Mouse (Mus musculus) kidney, postnatal 0 days (tissue): ENCODE data around the gene Npm3. TPM values are rescaled to one million over a fixed set of nuclear protein-coding genes. Genes with fewer than 3 reads are reported as not detected.

Experiments
- ATAC-seq: fragments of 200-750 bp; cut with Nextera tagmentation; replicated peaks from 2 replicates; pipeline ENCODE4 v1.8.0; 2017; ENCODE audit warnings: low read depth, moderate number of reproducible peaks, moderate TSS enrichment, moderate library complexity; ENCODE audit not compliant: low FRiP score
- DNase-seq: peaks from one replicate; pipeline ENCODE4 v3.0.0-alpha.2; 2016; ENCODE audit warnings: low spot score
- H3K27ac ChIP-seq: fragments of 300-500 bp; sonication (generic); 2 replicates; pipeline ENCODE4 v1.5.1; 2014; ENCODE audit warnings: mild to moderate bottlenecking
- H3K27me3 ChIP-seq: fragments of 300-500 bp; sonication (generic); 2 replicates; pipeline ENCODE4 v1.6.1; 2014; ENCODE audit warnings: low read length, mixed read lengths; ENCODE audit not compliant: insufficient read depth
- H3K36me3 ChIP-seq: fragments of 300-500 bp; sonication (generic); 2 replicates; pipeline ENCODE4 v1.6.1; 2014; ENCODE audit warnings: low read length, mixed read lengths; ENCODE audit not compliant: insufficient read depth
- H3K4me1 ChIP-seq: fragments of 300-500 bp; sonication (generic); replicated peaks from 2 replicates; pipeline ENCODE4 v1.6.1; 2014; ENCODE audit warnings: antibody characterized with exemption, low read length, mixed read lengths; ENCODE audit not compliant: insufficient read depth
- H3K4me2 ChIP-seq: fragments of 300-500 bp; sonication (generic); 2 replicates; pipeline ENCODE4 v1.6.1; 2014; ENCODE audit warnings: mild to moderate bottlenecking, low read length, moderate library complexity, mixed read lengths
- H3K4me3 ChIP-seq: fragments of 300-500 bp; sonication (generic); replicated peaks from 2 replicates; pipeline ENCODE4 v1.5.1; 2014; ENCODE audit warnings: low read depth, low read length
- H3K9ac ChIP-seq: fragments of 300-500 bp; sonication (generic); 2 replicates; pipeline ENCODE4 v1.6.1; 2014; ENCODE audit warnings: low read depth, low read length
- H3K9me3 ChIP-seq: fragments of 300-500 bp; sonication (generic); replicated peaks from 2 replicates; pipeline ENCODE4 v1.6.1; 2016; ENCODE audit warnings: low read length, inconsistent platforms, mixed read lengths
- CTCF ChIP-seq: IDR thresholded peaks from 2 replicates; pipeline ENCODE4 v1.5.1; 2016; ENCODE audit warnings: antibody characterized with exemption, low read depth, mild to moderate bottlenecking, moderate library complexity
- WGBS: fragments of 180-500 bp; shearing (Covaris S2); extraction: QIAGEN DNeasy Blood & Tissue Kit; methylation state at CpG from one replicate; pipeline ENCODE4 v1.1.7; 2014; 5-methylcytosine and 5-hydroxymethylcytosine counted together
- polyA plus RNA-seq: library from polyadenylated mRNA; unstranded; fragments of >200 nt; fragmentation: Nextera tagmentation; extraction: Ambion mirVana; gene quantifications from 2 replicates; pipeline ENCODE4 v1.2.1, GENCODE M21; 2015

The Npm3 gene
- polyA plus RNA-seq, 1 experiment from 2014 or later: 18.0 TPM

DNA sequence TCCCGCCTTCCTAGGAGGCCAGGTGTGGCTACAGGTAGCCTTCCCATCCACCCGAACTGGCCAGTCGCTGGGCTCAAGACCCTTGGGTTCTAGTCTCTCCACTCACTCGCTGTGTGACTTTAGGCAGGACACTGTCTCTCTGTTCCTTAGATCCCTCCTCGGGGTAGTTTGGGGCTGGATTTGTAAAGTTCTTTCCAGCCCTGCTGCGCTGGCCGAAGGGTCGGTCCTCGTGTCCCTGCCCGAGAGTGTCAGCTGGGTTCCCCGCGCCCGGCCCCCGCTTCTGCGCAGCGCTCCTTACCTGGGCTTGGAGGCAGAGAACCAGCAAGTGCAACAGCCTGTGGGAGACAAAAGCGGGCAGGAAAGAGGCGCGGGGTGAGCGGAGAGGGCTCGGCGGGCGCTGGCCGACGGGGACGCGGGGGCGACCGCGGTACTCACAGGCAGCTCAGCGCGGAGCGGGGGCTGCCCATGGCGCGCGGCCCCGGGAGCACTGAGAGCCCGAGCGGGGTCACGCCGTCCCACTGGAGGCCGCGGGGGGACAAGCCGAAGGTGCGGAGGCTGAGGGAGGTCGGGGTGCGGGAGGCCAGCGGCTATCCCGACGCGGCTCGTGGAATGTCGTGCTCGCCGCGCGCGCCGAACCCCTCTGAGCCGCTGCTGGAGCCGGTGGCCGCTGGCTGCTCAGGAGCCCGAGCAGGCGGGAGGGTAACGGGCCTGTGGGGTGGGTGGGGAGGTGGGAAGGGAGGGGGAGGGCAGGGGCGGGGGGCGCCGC, 7.0 kb downstream of the Npm3 start, which contains the start of gene Fgf8:
Gene Fgf8 (minus strand): TSS at position 698 of the 766 bp plus-strand sequence.
- under 1% methylated on average over 64 of the region's 68 CpGs for WGBS
- Histone ChIP-seq H3K27ac (no peak within 1 kb of the TSS), H3K4me2 (peak within 1 kb of the TSS; percentile 71), H3K27me3 (peaks cover 55% of the 10 kb centered on the region), H3K4me3 (peak within 1 kb of the TSS; percentile 36), H3K4me1 (peaks cover 20% of the 10 kb centered on the region; the same call in 1 of the 2 replicates), H3K36me3 (no peaks in the 10 kb centered on the region), H3K9me3 (no peaks in the 10 kb centered on the region), H3K9ac (peak within 1 kb of the TSS; percentile 28)
- no peak for DNase-seq
- no peak for ATAC-seq
- TF ChIP-seq CTCF: no peak

DNA sequence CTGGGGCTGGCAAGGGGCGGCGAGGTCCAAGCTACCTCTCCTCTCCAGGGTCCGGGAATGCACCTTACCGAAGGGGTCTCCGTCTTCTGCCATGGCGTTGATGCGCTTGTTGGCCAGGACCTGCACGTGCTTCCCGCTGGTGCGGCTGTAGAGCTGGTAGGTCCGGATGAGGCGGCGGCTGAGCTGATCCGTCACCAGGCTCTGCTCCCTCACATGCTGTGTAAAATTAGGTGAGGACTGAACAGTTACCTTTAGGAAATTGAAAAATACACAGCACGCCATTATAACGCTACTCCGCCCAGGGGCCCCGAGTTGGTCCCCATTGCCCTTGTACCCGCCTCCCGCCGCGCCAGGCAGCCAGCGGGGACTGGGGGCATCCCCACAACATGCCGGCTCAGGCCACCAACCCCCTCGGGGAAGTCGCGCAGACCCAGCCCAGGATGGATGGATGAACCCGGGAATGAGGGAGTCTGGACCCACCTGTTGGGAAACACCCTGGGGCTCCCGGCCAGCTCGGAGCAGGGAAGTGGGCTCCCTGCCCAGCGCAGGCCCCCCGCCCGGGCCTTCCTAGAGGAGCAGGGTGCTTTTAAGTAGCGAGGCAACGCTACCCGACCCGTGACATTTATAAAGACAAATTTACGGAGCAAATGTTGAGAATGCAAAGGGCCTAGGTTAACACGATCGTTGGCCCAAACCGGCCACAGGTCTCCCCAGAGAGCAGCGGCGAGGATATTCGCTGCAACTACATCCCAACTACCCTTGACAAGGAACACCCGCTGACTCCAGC, 7.8 kb downstream of the Npm3 start:
- no peak for DNase-seq
- Histone ChIP-seq H3K27me3 (peaks cover 59% of the 10 kb centered on the region), H3K4me2 (peak overlapping the region; percentile 71), H3K27ac (no peak overlapping the region), H3K4me1 (peaks cover 28% of the 10 kb centered on the region), H3K36me3 (no peaks in the 10 kb centered on the region), H3K4me3 (peak overlapping the region; percentile 36), H3K9ac (peak overlapping the region; percentile 18; the same call in 1 of the 2 replicates), H3K9me3 (no peaks in the 10 kb centered on the region)
- ATAC-seq: no peak
- no peak for TF ChIP-seq CTCF
- WGBS: 5% methylated on average over 45 of the region's 45 CpGs

DNA sequence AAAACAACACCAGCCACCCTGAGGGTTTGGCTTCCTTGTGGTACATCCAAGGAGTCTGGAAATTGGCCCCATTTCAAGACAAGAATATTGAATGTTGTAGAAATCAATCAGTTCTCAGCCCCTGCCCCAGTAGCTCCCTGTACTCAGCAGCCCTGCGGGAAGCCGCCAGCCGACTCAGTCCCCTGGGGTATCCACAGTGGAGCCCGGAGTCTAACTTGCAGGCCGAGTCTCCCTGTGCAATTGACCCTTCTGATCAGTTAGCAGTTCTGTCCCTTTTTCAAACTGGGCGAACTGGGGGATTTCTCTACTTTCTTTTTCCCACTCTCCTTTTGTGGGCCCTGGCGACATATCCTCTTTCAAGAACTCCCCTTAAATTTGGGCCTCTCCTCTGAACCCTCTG, 8.6 kb downstream of the Npm3 start:
- peaks cover 57% of the 10 kb centered on the region for H3K27me3 ChIP-seq
- H3K4me3 ChIP-seq: no peak overlapping the region
- 28% methylated on average over 7 of the region's 7 CpGs for WGBS
- H3K9ac ChIP-seq: no peak overlapping the region
- no peak overlapping the region for H3K27ac ChIP-seq
- 0 out of 2 replicates have a peak overlapping the region, but pooled peaks have one; percentile 71 for H3K4me2 ChIP-seq
- H3K36me3 ChIP-seq: no peaks in the 10 kb centered on the region
- peaks cover 24% of the 10 kb centered on the region for H3K4me1 ChIP-seq
- TF ChIP-seq CTCF: no peak
- no peaks in the 10 kb centered on the region for H3K9me3 ChIP-seq
- ATAC-seq (no peak), DNase-seq (no peak)

DNA sequence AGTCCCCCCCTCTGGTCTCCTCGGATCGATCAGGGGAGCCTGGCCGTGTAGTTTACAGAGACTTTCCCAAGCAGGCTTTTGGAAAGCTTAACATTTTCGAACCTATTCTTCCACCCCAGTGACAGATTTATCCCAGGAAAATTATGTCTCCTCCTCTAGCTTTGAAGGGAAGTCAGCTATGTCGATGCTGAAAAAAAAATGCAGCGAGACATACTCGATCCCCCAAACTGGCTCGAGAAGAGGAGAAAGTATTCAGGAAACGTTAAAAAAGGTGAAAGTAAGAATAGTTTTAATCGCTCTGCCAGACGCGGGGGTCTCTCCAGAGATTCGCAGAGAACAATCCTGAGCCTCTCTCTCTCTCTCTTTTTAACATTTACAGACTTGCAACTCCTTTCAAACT, 9.2 kb downstream of the Npm3 start:
- H3K4me1 ChIP-seq: peaks cover 18% of the 10 kb centered on the region
- DNase-seq: no peak
- H3K4me3 ChIP-seq: no peak overlapping the region
- no peak for TF ChIP-seq CTCF
- no peak overlapping the region for H3K4me2 ChIP-seq
- H3K27me3 ChIP-seq: peaks cover 54% of the 10 kb centered on the region
- no peaks in the 10 kb centered on the region for H3K9me3 ChIP-seq
- no peak overlapping the region for H3K9ac ChIP-seq
- ATAC-seq: no peak
- no peaks in the 10 kb centered on the region for H3K36me3 ChIP-seq
- WGBS: 13% methylated on average over 13 of the region's 13 CpGs
- no peak overlapping the region for H3K27ac ChIP-seq

DNA sequence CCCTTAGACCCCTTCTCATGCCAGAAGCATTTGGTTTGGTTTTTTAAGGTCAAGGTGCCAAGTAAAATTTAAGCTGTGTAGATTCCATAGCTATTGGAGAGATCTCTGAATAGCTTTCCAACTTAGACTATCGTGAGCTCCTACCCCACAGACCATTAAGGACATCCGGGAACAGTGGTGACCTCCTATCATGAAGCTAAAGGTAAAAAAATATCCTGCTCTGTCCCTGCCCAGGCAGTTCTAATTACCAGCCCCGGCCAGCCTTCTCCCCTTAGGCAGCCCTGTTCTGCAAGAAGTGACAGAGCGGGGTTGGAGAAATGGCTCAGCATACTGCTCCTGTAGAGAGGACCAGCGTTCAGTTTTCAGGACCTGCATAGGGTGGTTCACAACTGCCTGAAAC, 10.9 kb downstream of the Npm3 start:
- ATAC-seq: no peak
- 58% methylated on average over 5 of the region's 5 CpGs for WGBS
- Histone ChIP-seq H3K36me3 (no peaks in the 10 kb centered on the region), H3K4me2 (no peak overlapping the region), H3K27ac (no peak overlapping the region), H3K4me3 (no peak overlapping the region), H3K27me3 (peaks cover 43% of the 10 kb centered on the region), H3K9me3 (no peaks in the 10 kb centered on the region), H3K4me1 (peaks cover 20% of the 10 kb centered on the region), H3K9ac (no peak overlapping the region)
- TF ChIP-seq CTCF: no peak
- no peak for DNase-seq

DNA sequence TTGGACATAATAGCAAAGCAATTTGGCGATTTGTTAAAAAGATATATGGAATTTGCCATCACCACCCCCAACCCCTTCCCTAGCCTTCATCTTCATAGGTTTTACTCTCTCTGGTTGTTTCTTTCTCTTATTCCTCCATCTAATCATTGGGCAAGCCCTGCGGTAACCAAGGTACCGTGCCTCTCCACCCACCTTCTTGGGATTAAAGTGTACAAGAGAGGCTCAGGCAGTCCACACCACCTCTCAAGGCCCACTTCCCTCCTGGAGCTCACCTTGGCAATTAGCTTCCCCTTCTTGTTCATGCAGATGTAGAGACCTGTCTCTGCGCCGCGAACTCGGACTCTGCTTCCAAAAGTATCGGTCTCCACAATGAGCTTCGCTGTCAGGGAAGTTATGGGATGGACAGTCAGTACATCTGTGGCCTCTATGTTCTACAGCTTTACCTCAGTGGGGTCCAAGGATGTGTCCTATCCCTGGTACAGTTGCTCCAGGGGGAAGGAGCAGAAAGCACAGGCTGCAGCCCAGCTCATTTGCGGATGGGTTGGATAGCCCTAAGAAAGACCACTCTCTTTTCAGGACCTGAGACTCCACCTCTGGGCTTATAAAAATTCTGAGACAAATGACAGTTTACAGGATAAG, 11.4 kb downstream of the Npm3 start:
- Histone ChIP-seq H3K9ac (no peak overlapping the region), H3K4me2 (no peak overlapping the region), H3K9me3 (no peaks in the 10 kb centered on the region), H3K27me3 (peaks cover 43% of the 10 kb centered on the region), H3K4me1 (peaks cover 18% of the 10 kb centered on the region), H3K4me3 (no peak overlapping the region), H3K27ac (no peak overlapping the region), H3K36me3 (no peaks in the 10 kb centered on the region)
- 84% methylated on average over 10 of the region's 10 CpGs for WGBS
- DNase-seq (no peak), ATAC-seq (no peak)
- no peak for TF ChIP-seq CTCF
